Mouse (Mus musculus): ENCODE results near the gene Sin3a. TPM values are rescaled to one million over a fixed set of nuclear protein-coding genes. Genes with fewer than 3 reads are reported as not detected.
A peak's percentile ranks its signal among the peaks of the same experiment; 100 is the strongest.

Sin3a gene
- total RNA-seq (2021), result 10 to 100 TPM; 46.2 to 46.5 TPM

DNA sequence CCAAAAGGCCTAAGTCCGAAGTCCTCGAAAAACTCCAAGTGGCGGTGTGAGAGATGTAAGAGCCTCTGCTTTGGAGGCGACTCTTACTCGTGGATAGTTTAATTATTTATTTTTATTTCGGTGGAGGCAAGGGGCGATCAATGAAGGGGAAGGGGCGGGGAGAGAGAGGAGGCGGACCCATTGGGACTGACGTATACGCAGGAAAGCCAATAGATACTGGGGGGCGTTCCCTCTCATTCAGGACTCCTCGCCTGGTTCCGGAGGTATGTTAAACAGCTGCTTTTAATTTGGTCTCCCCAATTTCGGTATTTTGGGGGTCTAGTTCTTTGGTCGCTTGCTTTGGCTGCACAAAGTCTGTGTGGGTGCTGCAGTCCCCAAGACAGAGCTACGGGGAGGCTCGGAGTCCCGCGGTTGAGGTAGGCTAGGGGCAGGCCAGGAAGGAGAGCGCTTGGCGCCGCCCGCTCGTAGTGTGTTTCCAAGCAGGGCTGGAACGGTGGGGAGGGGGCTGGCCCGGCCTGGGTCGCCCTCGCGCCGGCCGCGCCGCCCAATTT is at the start of gene Sin3a:
Gene Sin3a (plus strand): TSS at position 240 of the 551 bp plus-strand sequence.
- DNase-seq, result peak; percentile 68

DNA sequence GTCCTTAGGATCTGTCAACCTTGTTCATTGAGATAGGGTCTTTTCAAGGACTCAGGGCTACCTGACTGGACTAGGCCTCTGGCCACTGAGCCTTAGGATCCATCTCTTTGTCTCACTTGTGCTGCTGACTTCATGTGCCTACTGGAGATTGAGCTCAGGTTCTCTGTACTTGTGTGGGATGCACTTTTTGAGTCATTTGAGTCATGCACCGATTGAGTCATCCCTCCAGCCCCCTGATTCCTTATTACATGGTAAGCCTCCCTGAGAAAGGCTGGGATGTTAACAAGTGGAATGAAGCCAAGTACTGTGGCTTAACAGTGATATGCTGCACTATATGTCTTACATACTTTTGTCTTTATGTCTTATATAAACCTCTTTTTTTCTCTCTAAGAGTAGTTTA is 40.1 kb upstream of the Sin3a start:
- no peak for DNase-seq

DNA sequence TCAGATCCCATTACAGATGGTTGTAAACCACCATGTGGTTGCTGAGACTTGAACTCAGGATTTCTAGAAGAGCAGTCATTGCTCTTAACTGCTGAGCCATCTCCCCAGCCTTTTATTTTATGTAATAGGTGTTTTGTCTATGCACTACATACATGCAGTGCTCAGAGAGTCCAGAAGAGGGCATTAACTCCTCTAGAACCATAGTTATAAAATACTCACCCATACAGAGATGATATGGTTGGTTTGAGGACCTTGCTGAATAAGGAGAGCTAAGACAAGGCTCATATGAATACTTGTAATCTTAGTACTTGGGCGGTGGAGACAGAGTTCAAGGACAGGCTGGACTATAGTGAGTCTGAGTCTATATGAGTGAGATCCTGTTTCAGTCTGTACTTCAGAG is 15.6 kb upstream of the Sin3a start:
- peak; percentile 65 for DNase-seq

DNA sequence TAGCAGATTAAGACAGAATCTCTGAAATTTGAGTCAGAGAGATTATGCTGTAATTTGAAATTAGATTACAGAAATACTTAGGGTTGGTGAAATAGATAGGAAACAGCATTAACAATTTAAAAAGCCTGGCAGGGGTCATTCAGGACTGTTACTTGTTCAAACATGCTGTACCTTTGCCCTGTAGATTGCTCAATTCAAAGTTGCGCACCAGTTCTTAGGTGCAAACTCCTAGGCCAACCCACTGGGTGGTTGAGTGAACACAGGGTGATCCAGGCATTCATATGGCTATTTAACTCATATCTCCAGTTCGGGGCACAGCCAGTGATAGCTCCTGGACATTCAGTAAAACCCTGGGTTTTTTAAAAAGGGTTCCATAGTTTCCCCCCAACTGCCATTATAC is 7.7 kb upstream of the Sin3a start:
- no peak for DNase-seq

DNA sequence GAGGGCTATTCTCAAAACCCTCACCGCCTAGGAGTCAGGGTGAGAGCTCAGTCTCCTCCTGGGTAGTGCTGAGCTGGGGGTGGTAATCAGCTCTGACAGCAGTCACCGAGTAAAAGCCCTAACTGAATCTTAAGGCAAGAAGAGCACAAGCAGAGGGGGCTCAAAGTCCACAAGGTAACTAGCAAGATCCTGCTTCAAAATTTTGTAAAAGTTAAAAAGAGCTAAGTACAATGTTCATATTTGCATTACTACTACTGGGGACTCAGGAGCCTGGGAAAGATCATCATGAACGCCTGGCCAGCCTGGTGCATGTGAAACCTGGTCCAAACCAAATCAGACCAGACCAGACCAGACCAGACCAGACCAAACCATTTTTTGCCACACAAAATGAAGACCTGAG is 3.6 kb upstream of the Sin3a start:
- DNase-seq, result no peak

DNA sequence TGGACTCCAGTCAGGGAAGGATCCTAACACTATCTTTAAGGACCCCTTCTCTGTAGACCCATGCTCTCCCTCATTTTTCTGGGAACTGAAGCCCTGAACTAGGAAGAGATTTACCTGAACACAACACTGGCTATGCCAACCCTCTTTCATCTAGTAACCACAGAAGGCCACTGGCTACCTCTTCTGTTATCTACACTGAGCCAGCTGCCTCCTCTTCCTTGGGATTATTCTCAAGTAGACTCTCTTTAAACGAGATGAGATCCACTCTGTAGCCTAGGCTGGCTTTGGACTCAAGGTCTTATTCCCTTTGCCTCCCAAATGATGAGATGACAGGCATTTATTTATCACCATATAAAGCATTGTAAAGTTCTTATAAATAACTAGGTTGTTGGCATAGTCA is 1.6 kb upstream of the Sin3a start:
- DNase-seq, result no peak

DNA sequence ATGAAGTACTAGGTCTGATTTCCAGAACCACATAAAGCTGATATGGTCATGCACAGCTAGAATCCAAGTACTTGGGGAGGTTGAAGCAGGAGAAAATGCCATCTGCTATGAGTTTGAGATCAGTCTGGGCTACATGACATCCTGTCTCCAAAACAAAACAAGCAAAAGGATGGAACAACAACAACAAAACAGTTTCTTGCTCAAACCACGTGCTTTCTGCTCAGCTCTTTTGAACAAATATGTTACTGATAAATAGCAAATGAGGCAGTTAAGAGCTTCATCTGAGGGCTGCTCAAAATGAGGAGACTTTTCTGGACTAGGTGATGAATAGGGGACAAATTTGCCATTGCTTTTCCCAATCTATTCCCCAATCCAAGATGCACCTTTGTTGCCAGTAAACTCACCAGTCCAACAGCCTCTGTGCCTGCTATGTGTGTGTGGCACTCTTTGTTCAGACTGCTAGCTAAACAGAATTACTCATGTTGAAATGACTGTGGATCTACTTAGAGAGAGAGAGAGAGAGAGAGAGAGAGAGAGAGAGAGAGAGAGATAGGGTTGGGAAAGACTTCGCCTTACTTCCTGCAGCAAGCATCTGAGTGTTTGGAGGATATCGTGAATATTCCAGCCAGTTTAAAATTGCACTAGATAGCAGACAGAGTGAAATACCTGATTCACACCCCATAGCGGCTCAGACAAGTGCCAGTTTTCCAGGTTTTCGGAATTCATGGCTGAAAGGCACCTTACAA is 867 bp upstream of the Sin3a start:
- DNase-seq, result no peak

DNA sequence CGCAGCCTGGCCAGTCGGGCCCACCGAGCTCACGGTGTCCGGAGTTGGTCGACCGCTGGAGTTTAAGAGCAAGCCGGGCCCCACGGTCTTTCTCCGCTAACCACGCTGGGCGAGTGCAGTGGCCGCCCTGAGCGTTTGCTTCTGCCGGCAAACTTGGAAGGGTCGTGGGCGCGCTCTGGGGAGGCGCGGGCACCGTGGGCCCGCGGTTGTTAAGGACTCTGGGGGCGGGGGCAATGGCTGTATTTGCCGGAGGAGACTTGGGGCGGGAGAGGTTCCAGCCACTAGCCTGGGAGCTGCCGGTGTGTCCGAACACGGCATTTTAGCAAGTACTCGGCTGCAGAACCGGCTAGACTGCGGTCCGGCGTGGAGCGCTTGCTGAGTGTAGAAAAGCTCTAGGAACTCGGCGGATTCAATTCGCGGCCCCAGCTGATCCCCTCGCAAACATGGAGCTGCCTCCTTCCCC is 717 bp downstream of the Sin3a start:
- no peak for DNase-seq

DNA sequence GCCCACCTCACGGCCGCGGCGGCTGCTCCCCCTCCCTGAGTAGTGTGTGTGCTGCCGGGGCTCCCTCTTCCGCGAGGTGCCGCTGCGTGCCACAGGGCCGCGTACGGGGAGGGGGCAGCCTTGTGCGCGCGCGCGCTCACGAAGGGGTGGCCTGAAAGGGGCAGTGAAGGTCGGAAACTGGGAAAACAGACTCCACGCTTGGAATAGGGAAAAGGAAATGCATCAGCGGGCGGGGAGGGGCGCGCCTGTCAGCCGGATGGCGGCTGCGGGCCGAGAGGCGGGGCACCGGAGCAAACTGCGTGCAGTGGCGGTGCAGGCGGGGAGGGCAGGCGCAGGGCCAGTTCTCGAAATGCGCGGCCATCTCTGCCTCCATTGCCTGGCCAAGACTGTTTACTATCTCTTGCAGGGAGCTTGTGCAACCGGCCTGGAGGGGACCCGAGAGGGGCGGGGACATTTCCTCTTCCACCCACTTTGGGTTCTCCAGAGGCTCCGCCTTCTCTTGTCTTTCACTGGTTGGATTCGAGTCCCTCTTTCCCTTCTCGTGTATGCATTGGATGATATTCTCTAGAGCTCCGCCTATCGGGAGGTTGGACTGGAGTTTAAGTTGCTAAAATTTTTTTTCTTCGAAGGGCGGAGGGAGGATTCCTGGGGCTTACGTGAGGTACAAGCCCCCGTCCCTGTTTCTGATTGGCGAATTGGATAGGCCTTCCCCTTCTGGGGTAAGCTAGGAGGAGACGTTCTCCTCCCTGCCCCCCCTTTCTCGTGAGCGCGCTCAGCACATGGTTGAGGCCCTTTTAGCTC is 1.3 kb downstream of the Sin3a start:
- DNase-seq, result peak; percentile 95

DNA sequence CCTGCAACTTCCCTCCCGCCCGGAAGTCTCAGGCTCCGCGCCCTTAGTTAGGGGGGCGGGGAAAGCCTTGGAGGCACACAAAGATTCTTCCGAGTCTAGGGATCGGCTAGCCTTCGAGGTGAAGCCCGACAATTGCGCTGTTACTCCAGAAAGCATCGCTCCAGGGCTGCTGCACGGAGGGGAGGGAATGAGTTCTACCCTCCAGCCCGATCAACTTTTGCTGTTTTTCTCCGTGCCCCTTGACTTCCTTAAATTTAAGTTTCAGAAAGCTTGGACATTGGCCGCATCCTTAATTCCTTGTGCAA is 1.9 kb downstream of the Sin3a start:
- no peak for DNase-seq

DNA sequence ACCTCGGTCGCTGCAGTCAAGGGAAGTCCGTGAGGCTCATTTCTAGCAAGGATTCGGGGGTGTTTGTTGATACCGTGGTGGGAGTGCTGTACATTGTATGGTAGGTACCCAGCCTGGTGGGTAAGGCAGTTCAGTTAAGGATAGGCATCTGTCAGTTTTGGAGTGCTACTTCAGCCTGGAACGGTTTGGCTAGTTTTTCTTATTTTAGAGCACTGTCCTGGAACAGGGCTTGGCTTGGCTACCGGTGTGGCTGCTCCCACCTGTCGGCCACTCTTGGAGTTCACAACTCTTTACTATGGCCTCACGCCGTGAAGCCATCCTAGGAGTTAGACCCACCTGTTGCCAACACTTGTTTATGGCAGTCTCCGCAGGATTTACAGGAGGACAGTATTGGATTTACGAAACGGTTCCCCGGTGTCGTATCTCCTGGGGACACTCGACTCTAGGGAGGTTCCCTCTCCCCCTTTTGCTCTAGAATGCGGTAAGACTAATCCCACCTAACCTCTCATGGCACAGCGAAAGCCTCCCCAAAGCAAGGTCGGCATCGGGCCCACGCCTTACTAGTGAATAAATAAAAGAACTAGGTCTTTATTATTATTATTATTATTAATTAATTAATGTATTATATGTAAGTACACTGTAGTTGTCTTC is 2.5 kb downstream of the Sin3a start:
- peak; percentile 46 for DNase-seq

DNA sequence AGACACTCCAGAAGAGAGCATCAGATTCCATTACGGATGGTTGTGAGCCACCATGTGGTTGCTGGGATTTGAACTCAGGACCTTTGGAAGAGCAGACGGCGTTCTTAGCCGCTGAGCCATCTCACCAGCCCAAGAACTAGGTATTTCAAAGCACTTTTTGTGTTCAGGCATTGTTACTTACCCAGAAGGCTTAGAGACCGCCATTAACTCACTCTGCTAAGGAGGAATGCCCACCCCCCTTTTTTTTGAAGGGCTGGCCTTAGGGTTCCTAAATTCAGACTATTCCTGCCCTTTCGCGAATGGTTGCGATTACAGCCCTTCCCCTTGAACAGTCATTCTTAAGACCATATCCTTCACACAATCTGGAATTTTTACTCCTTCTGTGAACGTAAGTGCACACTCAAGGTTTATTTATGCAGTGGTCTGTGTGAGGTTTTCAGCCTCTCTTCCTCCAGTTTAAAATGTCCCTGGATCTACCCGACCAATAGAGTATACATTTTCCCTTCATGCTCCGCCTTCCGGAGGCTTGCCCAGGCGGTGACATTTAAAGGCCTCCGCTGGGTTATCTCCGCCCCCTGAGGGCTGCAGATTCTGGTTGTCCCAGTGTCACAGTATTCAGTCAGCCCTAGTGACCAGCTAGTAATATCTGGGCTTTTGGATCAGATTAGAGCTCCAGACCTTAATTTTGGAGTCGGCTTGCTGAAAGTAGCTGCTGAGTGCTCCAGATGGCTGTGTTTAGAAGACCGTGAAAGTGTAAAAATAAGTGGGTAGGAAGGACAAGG is 3.2 kb downstream of the Sin3a start:
- peak; percentile 80 for DNase-seq

DNA sequence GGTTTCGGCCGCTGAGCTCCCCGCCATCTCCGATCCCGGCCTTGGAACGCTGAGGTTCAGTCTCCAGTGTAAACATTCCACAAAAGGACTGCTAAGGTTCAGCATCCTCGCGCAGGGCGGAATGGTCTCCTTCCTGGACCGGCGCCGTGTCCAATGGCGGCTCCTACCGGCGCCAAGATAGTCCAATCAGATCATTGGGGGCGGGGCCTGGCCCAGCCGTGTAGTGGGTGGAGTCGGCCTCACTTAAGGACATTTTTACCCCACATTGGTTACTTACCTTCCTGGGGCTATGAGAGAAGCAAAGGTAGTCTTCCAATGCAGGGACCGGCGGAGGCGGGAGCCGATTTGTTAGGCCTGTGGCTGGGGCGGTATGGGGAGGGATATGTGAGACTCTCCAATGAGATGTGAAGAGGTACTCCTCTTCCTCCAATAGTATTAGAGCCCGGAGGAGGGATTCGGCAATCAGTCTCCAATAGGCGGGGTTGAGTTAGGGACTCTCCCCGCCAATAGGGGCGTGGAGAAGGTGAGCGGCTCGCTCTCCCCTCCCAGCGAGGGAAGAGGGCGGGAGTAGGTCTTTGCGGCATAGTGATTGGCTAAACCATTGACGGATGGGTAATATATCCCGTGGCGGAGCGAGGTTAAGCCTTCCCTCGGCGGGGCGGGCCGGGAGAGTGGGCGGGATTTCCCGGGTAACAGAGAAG is 4.0 kb downstream of the Sin3a start:
- peak; percentile 99 for DNase-seq

DNA sequence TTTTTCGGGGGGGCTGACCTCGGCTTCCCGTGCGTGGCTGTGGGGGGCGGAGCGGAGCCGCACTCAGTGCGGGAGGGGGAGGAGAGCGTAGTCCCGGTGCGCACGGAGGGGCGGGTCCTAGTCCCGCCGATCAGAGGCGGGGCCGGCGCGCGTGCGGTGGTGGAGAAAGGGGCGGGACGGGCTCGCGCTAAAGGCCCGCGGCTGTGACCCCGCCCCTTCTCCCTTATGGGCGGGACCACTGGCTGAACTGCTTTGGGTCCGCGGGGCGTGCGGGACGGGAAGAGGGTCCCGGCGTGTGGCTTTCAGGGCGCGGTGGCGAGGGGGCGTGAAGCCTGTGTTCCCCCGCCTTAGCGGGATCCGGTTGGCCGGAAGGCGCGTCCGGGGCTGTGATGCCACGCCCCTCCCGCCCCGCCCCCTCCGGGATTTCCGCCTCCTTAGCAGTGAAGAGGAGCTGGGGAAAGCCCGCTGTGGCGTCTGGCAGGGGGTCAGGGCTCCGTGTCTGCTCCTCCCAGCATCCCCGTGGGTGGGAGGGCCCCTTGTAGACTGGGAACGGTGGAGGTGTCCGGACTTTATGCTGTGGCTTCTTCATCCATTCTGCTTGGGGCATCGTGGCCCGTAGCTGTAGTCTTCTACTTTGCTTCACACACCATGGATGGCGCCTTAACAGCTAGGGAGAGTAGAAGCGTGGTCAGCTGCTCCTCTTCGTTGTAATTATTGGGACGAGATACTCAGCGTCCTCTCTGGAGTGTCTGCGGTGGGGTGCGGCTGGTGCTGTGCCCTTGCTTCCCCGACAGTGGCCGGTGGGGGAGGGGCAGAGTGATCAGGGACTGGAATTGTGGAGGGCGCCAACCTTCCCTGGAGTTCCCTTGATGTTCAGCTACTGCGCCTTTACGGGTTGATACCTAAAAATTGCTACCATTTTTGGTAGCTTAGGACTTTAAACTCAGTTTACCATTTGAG is 5.1 kb downstream of the Sin3a start:
- DNase-seq, result peak; percentile 89

DNA sequence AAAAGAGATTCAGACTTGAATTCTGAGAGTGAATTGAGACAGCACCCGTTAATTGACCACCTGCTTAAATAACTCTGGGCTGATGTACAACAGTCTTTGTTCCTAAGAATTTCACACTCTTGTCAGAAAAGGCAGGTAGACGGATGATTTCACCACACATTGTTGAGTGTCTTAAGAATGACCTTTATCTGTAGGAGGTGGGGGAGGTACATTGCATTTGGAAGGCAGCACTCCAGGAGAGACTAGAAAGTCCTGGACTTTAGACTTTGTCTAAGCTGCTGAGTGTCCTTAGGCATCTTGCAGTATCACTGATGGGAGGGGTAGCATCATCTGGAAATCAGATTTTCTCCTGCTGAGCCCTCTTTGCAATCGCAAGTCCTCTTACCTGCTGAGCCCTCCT is 10.4 kb downstream of the Sin3a start:
- DNase-seq, result no peak

DNA sequence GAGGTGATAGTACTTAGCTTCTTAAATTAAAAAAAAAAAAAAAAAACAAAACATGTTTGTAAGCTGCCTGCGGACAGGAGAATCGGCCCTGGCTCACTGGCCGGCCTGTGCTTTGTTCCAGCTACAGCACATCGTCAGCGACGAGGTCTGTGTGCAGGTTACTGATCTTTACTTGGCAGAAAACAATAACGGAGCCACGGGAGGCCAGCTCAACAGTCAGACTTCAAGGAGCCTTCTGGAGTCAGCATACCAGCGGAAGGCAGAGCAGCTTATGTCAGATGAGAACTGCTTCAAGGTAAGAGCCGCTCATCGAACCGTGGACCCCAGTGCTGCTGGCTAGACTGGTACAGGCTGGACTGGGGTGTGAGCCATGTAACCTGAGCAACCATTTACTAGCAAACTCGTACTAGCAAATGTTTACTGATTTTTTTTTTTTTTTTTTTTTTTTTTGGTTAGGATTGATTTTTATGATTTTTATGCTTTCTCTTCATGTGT is 45.5 kb downstream of the Sin3a start:
- no peak for DNase-seq

DNA sequence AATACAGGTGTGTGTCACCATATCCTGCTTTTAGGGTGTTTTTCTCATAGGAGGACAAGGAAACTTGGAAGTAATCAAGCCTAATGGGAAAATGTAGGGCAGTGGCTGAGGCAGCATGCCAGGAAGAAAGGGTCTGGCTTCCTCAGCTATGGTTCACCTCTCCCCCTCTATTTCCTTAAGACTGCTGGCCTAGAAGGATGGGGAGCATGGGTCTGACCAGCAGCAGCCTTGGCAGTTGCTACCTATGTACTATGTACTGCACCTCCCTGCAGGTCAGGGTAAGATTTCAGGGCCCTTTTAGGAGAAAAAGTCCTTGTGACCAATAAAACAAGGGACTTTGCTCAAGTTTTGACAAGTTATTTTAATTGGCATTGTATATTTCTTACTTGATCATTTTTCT is 57.8 kb downstream of the Sin3a start:
- no peak for DNase-seq

DNA sequence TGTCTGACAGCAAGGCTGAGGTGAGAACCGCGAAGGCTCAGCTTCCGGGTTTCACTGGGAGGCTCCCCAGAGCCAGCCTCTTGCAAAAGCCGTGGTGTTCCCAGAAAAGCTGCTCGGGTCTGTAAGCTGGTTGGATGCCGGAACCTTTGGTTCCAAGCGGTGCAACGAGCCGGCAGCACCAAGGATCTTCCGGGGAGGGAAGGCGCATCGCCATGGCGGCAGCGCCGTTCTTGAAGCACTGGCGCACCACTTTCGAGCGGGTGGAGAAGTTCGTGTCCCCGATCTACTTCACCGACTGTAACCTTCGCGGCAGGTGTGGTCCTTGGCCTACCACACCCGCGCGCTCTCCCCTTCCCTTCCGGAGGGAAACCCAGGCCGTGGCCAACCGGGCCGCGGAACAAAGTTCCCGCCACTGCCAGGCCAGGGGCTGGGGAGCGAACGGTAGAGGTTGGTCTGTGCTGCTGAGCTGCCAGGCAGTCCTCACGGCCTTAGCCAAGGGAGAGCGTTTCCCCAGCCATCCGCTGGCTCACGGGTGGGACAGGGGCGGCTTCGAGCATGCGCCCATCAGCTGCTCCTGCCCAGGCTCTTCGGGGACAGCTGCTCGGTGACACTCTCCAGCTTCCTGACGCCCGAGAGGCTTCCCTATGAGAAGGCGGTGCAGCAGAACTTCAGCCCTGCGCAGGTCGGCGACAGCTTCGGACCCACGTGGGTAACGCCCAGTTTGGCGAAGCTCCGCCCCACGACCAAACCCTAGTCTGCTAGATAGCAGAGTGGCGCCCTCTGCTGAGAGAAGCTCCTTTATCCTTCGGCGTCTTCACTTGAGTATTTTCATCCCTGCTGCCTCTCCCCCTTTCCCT is 59.0 kb downstream of the Sin3a start, which contains the start of gene Man2c1:
Gene Man2c1 (plus strand): TSS at position 114 of the 857 bp plus-strand sequence.
- DNase-seq, result peak; percentile 96

DNA sequence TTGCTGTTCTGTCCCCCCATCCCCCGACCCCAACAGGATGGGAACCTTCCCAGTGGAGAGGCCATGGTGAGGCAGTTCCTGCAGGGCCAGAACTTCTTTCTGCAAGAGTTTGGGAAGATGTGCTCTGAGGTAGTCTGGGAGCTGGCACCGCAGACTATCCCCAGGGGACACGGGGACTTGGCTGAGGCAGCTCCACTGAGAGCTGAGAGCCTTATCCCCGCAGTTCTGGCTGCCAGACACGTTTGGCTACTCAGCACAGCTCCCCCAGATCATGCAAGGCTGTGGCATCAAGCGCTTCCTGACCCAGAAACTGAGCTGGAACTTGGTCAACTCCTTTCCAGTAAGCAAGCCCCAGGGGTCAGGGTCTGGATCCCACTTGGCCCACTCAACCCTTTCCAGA is 65.4 kb downstream of the Sin3a start:
- DNase-seq, result no peak
